Mouse (Mus musculus) lung, postnatal 0 days (tissue): ENCODE results near the gene Natd1. TPM values are rescaled to one million over a fixed set of nuclear protein-coding genes. Genes with fewer than 3 reads are reported as not detected.

ENCODE experiments used
- ATAC-seq: fragments of 200-750 bp; cut with Nextera tagmentation; 2 replicates; pipeline ENCODE4 v1.8.0; 2017; ENCODE audit warnings: moderate library complexity
- DNase-seq: peaks from one replicate; pipeline ENCODE4 v3.0.0-alpha.2; 2016; ENCODE audit warnings: low spot score
- H3K27ac ChIP-seq: fragments of 300-500 bp; sonication (generic); 2 replicates; pipeline ENCODE4 v1.5.1; 2014; ENCODE audit warnings: antibody characterized with exemption, mild to moderate bottlenecking, low read length, mixed read lengths
- H3K27me3 ChIP-seq: fragments of 300-500 bp; sonication (generic); replicated peaks from 2 replicates; pipeline ENCODE4 v1.6.1; 2014; ENCODE audit warnings: low read length, mixed read lengths; ENCODE audit not compliant: insufficient read depth
- H3K36me3 ChIP-seq: fragments of 300-500 bp; sonication (generic); 2 replicates; pipeline ENCODE4 v1.6.1; 2014; ENCODE audit warnings: low read length, mixed read lengths; ENCODE audit not compliant: insufficient read depth
- H3K4me1 ChIP-seq: fragments of 300-500 bp; sonication (generic); 2 replicates; pipeline ENCODE4 v1.6.1; 2014; ENCODE audit warnings: antibody characterized with exemption, low read depth, low read length, mixed read lengths; ENCODE audit not compliant: insufficient read depth
- H3K4me2 ChIP-seq: fragments of 300-500 bp; sonication (generic); replicated peaks from 2 replicates; pipeline ENCODE4 v1.6.1; 2014; ENCODE audit warnings: low read depth, mild to moderate bottlenecking, low read length, moderate library complexity, mixed read lengths
- H3K4me3 ChIP-seq: fragments of 300-500 bp; sonication (generic); 2 replicates; pipeline ENCODE4 v1.5.1; 2014; ENCODE audit warnings: low read depth, low read length
- H3K9ac ChIP-seq: fragments of 300-500 bp; sonication (generic); replicated peaks from 2 replicates; pipeline ENCODE4 v1.6.1; 2014; ENCODE audit warnings: low read depth, mild to moderate bottlenecking
- H3K9me3 ChIP-seq: fragments of 300-500 bp; sonication (generic); 2 replicates; pipeline ENCODE4 v1.6.1; 2016; ENCODE audit warnings: low read length, mixed read lengths
- CTCF ChIP-seq: IDR thresholded peaks from 2 replicates; pipeline ENCODE4 v1.5.1; 2016; ENCODE audit warnings: antibody characterized with exemption, mild to moderate bottlenecking
- EP300 ChIP-seq: IDR thresholded peaks from 2 replicates; pipeline ENCODE4 v1.6.1; 2016; ENCODE audit warnings: antibody characterized with exemption, mild to moderate bottlenecking, control low read depth
- WGBS: fragments of 180-500 bp; shearing (Covaris S2); extraction: QIAGEN DNeasy Blood & Tissue Kit; methylation state at CpG from one replicate; pipeline ENCODE4 v1.1.7; 2014; 5-methylcytosine and 5-hydroxymethylcytosine counted together
- polyA plus RNA-seq: library from polyadenylated mRNA; unstranded; fragments of >200 nt; fragmentation: Nextera tagmentation; extraction: Ambion mirVana; gene quantifications from 2 replicates; pipeline ENCODE4 v1.2.1, GENCODE M21; 2015

Gene Natd1
- polyA plus RNA-seq = 17.0 and 19.1 TPM in 2 replicates

DNA sequence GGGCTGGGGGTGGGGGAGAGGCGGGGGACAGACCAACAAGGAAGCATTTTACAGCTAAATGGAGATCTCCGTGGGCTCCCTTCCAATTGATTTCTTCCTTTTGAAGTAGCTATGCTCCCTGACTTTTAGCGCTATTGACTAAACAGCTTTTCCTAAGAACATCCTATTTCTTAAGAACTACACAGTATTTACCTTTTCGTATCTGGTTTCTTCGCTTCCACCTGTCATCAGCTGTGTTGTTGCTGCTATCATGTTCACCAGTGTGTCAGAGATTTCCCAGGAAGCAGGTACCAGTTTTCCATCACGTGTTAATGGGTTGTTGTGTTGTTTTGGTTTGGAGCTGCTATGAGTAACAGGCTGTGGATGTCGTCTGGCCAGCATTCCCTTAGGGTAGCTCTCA lies at the start of gene Natd1:
TSS of gene Natd1 (minus strand) at position 260 of the 400 bp plus-strand sequence.
- Histone ChIP-seq H3K27me3 (no peaks in the 10 kb centered on the region), H3K9ac (peak within 1 kb of the TSS; percentile 68), H3K4me1 (peaks cover 13% of the 10 kb centered on the region), H3K27ac (peak within 1 kb of the TSS; percentile 72), H3K4me3 (peak within 1 kb of the TSS; percentile 76), H3K36me3 (no peaks in the 10 kb centered on the region), H3K9me3 (no peaks in the 10 kb centered on the region), H3K4me2 (peak within 1 kb of the TSS; percentile 89)
- no peak for TF ChIP-seq EP300
- TF ChIP-seq CTCF = no peak
- DNase-seq (no peak), ATAC-seq (no peak)
- 26% methylated on average over 7 of the region's 7 CpGs for WGBS

DNA sequence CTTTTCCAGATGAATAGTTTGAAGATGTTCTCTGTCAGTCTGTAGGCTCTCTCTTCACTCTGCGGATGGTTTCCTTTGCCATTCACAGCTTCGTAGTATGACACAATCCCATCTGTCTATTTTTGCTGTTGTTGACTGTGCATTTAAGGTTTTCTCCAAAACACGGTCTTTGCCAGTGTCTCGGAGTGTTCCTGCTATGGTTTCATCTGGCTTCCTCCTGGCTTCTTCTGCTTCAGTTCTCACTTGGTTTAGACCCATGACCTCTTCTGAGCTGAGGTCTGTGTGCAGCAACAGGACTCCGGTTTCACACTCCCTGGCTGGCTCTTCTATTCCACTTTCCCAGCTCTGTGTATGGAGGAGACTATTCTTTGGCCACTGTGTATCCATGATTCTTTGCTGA lies 48.2 kb upstream of the Natd1 start:
- H3K9ac ChIP-seq = no peak overlapping the region
- WGBS = 58% methylated on average over 5 of the region's 5 CpGs
- no peak overlapping the region for H3K27ac ChIP-seq
- H3K4me3 ChIP-seq = no peak overlapping the region
- H3K4me1 ChIP-seq = no peaks in the 10 kb centered on the region
- H3K4me2 ChIP-seq = no peak overlapping the region
- DNase-seq = peak; percentile 56
- H3K9me3 ChIP-seq = no peaks in the 10 kb centered on the region
- H3K36me3 ChIP-seq = no peaks in the 10 kb centered on the region
- no peaks in the 10 kb centered on the region for H3K27me3 ChIP-seq
- TF ChIP-seq EP300 (no peak), CTCF (no peak)
- ATAC-seq = peak; percentile 21; the same call in 1 of the 2 replicates

DNA sequence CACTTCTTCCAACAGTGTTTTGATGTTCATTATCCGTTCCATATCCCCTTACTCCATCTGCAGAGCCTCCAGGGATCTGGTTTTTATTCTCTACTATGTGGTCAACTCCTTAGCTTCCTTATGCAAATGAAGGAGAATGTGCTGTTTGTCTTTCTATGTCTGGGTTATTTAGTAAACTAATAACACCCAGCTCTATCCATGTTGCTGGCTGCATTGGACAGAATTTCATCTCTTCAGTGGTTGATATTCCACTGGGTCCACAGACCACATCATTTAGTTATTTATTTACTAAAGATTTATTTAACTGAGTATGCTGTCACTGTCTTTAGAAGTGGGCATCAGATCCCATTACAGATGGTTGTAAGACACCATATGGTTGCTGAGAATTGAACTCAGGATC lies 46.6 kb upstream of the Natd1 start:
- Histone ChIP-seq H3K27ac (no peak overlapping the region), H3K9ac (no peak overlapping the region), H3K27me3 (no peaks in the 10 kb centered on the region), H3K4me1 (no peaks in the 10 kb centered on the region), H3K9me3 (no peaks in the 10 kb centered on the region), H3K36me3 (no peaks in the 10 kb centered on the region), H3K4me2 (no peak overlapping the region), H3K4me3 (no peak overlapping the region)
- no peak for DNase-seq
- 50% methylated on average over 1 of the region's 1 CpGs for WGBS
- TF ChIP-seq EP300 (no peak), CTCF (no peak)
- no peak for ATAC-seq

DNA sequence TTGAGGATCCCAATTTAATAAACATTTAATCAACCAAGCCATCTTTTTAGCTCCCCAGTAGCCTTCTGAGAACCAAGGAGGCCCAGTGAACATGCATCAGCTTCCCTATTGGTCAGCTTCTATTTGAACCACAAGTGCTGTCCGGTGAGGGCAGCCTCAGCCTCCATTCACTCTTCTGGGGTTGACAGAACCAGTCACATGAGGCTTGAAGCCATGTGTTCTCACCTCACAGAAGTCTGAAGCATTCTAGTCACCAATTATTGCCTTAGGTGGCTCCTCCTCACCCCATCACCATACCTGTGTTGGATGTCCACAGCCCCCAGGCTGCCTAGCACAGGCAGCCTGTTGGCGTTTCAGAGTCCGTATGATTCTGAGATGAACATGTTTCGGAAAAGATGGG lies 44.4 kb upstream of the Natd1 start:
- DNase-seq (no peak), ATAC-seq (no peak)
- Histone ChIP-seq H3K4me3 (no peak overlapping the region), H3K4me1 (no peaks in the 10 kb centered on the region), H3K9me3 (no peaks in the 10 kb centered on the region), H3K4me2 (no peak overlapping the region), H3K27me3 (no peaks in the 10 kb centered on the region), H3K36me3 (no peaks in the 10 kb centered on the region), H3K27ac (no peak overlapping the region), H3K9ac (no peak overlapping the region)
- TF ChIP-seq EP300 (no peak), CTCF (no peak)
- WGBS = 85% methylated on average over 4 of the region's 4 CpGs

DNA sequence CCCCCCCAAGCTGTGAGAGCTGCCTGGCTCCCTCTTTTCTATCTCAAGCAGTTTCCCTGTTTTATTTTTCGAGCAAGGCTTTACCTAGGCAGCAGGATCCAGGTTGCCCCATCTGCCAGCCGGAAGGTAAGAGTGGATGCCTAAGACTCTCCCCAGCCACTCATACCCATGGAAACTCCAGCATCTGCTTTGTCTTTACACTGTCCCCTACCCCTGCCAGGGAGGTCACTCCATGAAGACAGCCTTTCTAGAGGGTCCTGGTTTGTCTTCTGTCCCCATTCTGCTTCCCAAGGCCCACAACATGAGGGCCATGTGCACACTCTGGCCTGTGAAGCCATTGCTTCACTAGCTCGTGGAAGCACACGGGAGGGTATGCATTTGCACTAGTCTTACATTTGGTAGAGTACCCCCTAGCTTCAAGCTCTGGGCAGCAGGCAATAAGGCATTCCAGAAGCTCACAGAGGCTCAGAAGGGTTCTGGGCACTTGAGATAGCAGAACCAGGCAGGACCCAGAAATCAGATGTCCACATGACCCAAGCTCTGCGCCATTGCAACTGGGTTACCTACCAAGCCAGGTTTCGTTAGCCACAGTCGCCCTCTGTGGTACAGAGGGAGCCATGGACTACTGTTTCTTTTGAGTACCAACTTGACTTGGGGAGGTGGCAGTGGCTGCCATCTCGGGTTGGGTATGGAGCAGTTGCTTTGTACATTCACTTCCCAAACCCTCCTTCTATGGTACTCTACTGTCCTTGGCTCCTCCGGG lies 41.3 kb upstream of the Natd1 start:
- H3K4me3 ChIP-seq = no peak overlapping the region
- peaks cover 10% of the 10 kb centered on the region; the same call in 1 of the 2 replicates for H3K36me3 ChIP-seq
- no peak overlapping the region for H3K9ac ChIP-seq
- DNase-seq = no peak
- TF ChIP-seq CTCF (no peak), EP300 (no peak)
- no peaks in the 10 kb centered on the region for H3K27me3 ChIP-seq
- H3K9me3 ChIP-seq = no peaks in the 10 kb centered on the region
- WGBS = 83% methylated on average over 9 of the region's 9 CpGs
- H3K4me2 ChIP-seq = no peak overlapping the region
- H3K27ac ChIP-seq = no peak overlapping the region
- H3K4me1 ChIP-seq = no peaks in the 10 kb centered on the region
- no peak for ATAC-seq

DNA sequence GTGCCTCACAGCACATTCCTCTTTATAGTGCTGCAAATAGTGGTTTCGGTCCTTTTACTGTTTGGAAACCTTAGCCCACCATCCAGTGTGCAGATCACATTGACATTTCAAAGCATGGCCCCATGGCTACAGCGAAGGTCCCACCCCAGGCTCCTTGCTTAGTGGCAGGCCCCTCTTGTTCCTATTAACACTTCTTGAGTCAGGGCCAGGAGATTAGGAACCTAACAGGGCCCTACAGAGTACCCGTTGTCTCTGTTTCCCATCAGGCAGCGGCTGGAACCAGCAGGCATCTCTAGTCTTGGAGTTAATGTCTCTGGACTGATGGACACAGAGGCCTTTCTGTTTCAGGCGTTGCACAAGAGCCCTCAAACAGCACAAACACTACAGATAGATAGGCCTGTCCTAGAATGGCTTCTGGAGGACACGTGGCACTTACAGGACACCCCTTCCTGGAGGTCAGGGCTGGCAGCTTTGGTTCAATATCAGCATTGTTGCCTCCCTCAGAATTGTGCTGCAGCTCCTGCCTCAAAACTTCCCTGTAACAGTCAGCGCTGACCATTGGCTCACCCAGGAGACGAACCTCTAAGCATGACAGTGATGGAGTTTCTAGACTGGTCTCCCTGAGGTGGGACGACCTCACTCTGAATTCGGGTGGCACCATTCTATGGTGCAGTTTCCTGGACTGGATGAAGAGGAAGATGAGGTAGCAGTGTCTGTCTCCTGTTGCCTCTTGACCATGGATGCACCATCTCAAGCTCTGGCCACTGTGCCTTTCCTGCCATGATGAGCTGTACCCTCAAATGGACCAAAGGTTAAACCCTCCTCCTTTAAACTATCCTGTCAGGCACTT lies 39.9 kb upstream of the Natd1 start:
- no peak overlapping the region for H3K4me2 ChIP-seq
- WGBS = 65% methylated on average over 10 of the region's 10 CpGs
- ATAC-seq (peak; percentile 8; the same call in 1 of the 2 replicates), DNase-seq (no peak)
- H3K9ac ChIP-seq = no peak overlapping the region
- no peaks in the 10 kb centered on the region for H3K9me3 ChIP-seq
- H3K36me3 ChIP-seq = peaks cover 18% of the 10 kb centered on the region; the same call in 1 of the 2 replicates
- H3K4me1 ChIP-seq = no peaks in the 10 kb centered on the region
- no peaks in the 10 kb centered on the region for H3K27me3 ChIP-seq
- no peak overlapping the region for H3K4me3 ChIP-seq
- TF ChIP-seq EP300 = no peak
- no peak for TF ChIP-seq CTCF
- H3K27ac ChIP-seq = no peak overlapping the region
